Mouse (Mus musculus) liver, embryonic 14.5 days (tissue): ENCODE data around the gene Ly75.

Experiments
- CTCF ChIP-seq: IDR thresholded peaks from 2 replicates; pipeline ENCODE4 v1.5.1; 2016; ENCODE audit warnings: antibody characterized with exemption, low read depth, control low read depth
- EP300 ChIP-seq: IDR thresholded peaks from 2 replicates; pipeline ENCODE4 v1.6.1; 2016; ENCODE audit warnings: antibody characterized with exemption, low read depth

DNA sequence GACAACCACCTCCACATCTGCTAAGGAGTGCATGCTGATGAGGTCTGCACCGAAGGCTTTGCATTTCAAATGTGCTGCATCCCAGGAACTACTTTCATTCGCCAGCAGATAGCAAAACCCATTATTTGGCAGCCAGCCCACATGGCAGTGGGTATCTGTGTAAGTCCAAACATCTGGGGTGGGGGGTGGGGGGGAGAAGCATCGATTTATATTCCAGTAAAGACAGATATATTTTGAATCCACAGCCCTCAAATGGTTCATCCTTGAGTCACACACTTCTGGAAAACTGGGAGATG is 27.8 kb downstream of the Ly75 start:
- no peak for TF ChIP-seq EP300
- no peak for TF ChIP-seq CTCF
